Mouse (Mus musculus) stomach, postnatal 0 days (tissue): ENCODE data around the gene Lyl1.

ENCODE experiments used
- CTCF ChIP-seq: IDR thresholded peaks from 2 replicates; pipeline ENCODE4 v1.5.1; 2016; ENCODE audit warnings: antibody characterized with exemption, low read depth, mild to moderate bottlenecking, moderate library complexity
- EP300 ChIP-seq: optimal IDR thresholded peaks from 2 replicates; pipeline ENCODE3; 2016; ENCODE audit warnings: antibody characterized with exemption

DNA sequence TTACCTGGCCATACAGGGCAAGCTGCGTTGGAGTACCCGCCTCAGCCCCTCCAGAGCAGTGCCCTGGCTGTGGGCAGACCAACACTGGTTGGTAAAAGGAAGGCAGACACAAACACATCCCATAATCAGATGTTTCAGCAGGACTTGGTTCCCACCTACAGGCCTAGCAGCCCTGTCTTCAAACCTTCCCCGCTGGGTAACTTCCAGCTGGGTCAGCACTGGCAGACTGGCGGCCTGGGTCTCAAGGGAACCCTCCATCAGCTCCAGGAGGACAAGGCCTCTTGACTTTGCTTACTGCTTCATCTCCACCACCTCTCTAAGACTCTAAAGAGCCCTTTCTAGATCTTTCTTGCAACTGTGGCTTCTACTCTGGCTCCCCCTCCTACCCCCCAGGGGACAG, 35.3 kb downstream of the Lyl1 start:
- TF ChIP-seq CTCF: no peak
- TF ChIP-seq EP300: no peak
